Mouse (Mus musculus) lung, embryonic 14.5 days (tissue): ENCODE results near the gene Bclaf1. TPM values are rescaled to one million over a fixed set of nuclear protein-coding genes. Genes with fewer than 3 reads are reported as not detected.

ENCODE experiments used
- ATAC-seq: fragments of 200-750 bp; cut with Nextera tagmentation; 2 replicates; pipeline ENCODE4 v1.8.0; 2017; ENCODE audit warnings: mild to moderate bottlenecking, moderate TSS enrichment, moderate library complexity; ENCODE audit not compliant: insufficient read depth
- DNase-seq: peaks from one replicate; pipeline ENCODE4 v3.0.0-alpha.2; 2015
- H3K27ac ChIP-seq: fragments of 300-500 bp; sonication (generic); 2 replicates; pipeline ENCODE4 v1.5.1; 2014; ENCODE audit warnings: low read depth, mild to moderate bottlenecking, moderate library complexity
- H3K27me3 ChIP-seq: fragments of 300-500 bp; sonication (generic); 2 replicates; pipeline ENCODE4 v1.6.1; 2014; ENCODE audit warnings: low read length, control low read depth; ENCODE audit not compliant: insufficient read depth
- H3K36me3 ChIP-seq: fragments of 300-500 bp; sonication (generic); 2 replicates; pipeline ENCODE4 v1.6.1; 2014; ENCODE audit warnings: control low read depth; ENCODE audit not compliant: insufficient read depth
- H3K4me1 ChIP-seq: fragments of 300-500 bp; sonication (generic); 2 replicates; pipeline ENCODE4 v1.6.1; 2014; ENCODE audit warnings: antibody characterized with exemption, control low read depth; ENCODE audit not compliant: insufficient read depth
- H3K4me2 ChIP-seq: fragments of 300-500 bp; sonication (generic); 2 replicates; pipeline ENCODE4 v1.6.1; 2014; ENCODE audit warnings: mild to moderate bottlenecking
- H3K4me3 ChIP-seq: fragments of 300-500 bp; sonication (generic); 2 replicates; pipeline ENCODE4 v1.5.1; 2014; ENCODE audit warnings: low read depth, low read length
- H3K9ac ChIP-seq: fragments of 300-500 bp; sonication (generic); 2 replicates; pipeline ENCODE4 v1.6.1; 2014
- H3K9me3 ChIP-seq: fragments of 300-500 bp; sonication (generic); 2 replicates; pipeline ENCODE4 v1.6.1; 2016; ENCODE audit warnings: low read depth, low read length, control low read depth
- CTCF ChIP-seq: IDR thresholded peaks from 2 replicates; pipeline ENCODE4 v1.5.1; 2016; ENCODE audit warnings: antibody characterized with exemption, low read depth
- WGBS: fragments of 180-500 bp; shearing (Covaris S2); extraction: QIAGEN DNeasy Blood & Tissue Kit; methylation state at CpG from one replicate; pipeline ENCODE4 v1.1.7; 2014; 5-methylcytosine and 5-hydroxymethylcytosine counted together
- polyA plus RNA-seq: library from polyadenylated mRNA; unstranded; fragments of >200 nt; fragmentation: Nextera tagmentation; extraction: Ambion mirVana; gene quantifications from 2 replicates; pipeline ENCODE4 v1.2.1, GENCODE M21; 2014

Gene Bclaf1
- polyA plus RNA-seq, 1 experiment from 2014 or later: 151 TPM

DNA sequence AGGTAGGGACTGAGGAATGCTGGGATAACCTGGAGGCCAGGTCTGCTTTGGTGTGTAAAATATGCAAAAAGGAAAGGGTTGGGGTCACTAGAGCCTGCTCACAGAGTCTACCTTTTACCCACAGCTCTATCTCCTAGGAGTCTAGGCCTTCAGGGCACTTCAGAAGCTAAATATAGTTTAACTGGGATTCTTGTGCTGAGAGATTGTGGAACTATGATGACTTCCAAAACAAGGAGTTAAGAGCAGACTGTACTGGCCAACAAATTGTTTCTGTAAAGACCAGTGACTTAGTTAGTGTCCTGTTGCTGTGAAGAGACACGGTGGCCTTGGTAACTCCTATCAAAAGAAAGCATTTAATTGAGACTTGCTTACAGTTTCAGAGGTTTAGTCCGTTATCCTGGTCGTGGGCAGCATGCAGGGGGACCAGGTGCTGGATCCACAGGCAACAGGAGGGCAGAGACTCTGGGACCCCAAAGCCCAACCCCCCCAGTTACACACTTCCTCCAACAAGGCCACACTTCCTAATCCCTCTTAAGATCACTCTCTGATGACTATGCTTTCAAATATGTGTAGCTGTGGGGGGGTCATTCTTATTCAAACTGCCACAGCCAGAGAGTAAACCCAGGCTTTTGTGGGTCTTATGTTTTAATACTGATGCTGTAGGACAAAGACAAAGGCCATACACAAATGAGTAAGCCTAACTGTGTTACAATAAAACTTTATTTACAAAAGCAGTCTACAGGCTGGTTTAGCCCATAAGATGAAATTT is 13.9 kb upstream of the Bclaf1 start:
- no peak overlapping the region for H3K27ac ChIP-seq

DNA sequence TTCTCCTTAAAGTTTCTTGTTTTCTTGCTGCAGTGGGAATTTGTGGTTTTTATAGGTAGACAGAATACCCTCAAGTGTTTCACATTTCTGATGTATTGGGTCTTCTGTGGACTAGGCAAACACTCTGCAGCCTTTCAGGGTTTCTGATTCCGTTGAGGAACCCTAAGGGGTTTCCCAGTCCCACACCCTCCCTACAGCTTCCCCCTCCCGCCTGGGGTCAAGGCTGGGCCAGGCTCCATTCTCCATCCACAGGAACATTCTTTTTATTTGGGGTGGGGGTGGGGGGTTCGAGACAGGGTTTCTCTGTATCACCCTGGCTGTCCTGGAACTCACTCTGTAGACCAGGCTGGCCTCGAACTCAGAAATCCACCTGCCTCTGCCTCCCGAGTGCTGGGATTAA is 13.2 kb upstream of the Bclaf1 start:
- Histone ChIP-seq H3K27me3 (no peaks in the 10 kb centered on the region), H3K36me3 (no peaks in the 10 kb centered on the region), H3K4me1 (no peaks in the 10 kb centered on the region), H3K9me3 (no peaks in the 10 kb centered on the region), H3K4me2 (no peak overlapping the region), H3K9ac (no peak overlapping the region), H3K4me3 (no peak overlapping the region), H3K27ac (no peak overlapping the region)
- no peak for DNase-seq
- WGBS: 65% methylated on average over 5 of the region's 5 CpGs
- TF ChIP-seq CTCF: no peak
- no peak for ATAC-seq

More for the DNA sequence above, 13.9 kb upstream of the Bclaf1 start:
- Histone ChIP-seq H3K27me3 (no peaks in the 10 kb centered on the region), H3K9me3 (no peaks in the 10 kb centered on the region), H3K4me2 (no peak overlapping the region), H3K4me1 (no peaks in the 10 kb centered on the region), H3K36me3 (no peaks in the 10 kb centered on the region), H3K9ac (no peak overlapping the region), H3K4me3 (no peak overlapping the region)
- DNase-seq: no peak
- no peak for TF ChIP-seq CTCF
- ATAC-seq: no peak
- 50% methylated on average over 3 of the region's 3 CpGs for WGBS

DNA sequence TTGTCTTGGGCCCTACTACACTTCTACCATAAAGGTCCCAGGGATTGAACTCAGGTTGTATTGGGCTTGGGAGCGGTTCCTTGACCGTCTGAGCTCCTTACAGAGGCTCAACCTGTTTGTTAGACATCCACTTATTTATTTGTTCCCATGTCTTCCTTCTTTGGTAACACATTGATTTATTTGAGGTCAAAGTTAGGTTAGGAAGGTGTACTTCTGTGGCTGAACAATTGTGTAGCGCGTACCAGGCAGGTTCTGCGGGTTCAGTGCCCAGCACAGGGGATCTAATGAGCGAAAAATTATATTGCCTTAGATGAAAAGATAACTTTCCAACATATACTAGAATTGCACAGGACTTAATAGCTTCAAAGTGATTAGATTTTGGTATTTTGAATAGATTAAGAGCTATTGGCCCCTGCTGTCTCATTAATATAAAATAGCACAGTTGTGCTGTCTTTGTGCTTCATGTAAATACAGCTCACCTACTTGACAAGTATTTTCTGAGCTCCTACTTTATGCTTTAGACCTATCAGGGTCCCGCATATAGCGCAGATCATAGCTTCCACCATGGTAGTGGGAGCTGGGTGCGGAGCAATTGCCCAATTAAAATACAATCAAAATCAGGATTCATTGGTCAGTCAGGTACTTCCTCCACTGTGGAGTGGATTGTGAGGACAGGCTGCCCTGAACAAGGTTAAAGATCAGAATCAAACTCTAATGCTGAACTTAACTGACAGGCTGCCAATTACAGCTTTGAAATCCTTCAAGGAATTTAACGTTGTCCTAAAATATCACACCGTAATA is 1.1 kb upstream of the Bclaf1 start:
- DNase-seq (no peak), ATAC-seq (no peak)
- peak overlapping the region; percentile 88 for H3K4me2 ChIP-seq
- peak overlapping the region; percentile 98 for H3K27ac ChIP-seq
- 46% methylated on average over 11 of the region's 11 CpGs for WGBS
- H3K36me3 ChIP-seq: peaks cover 10% of the 10 kb centered on the region; the same call in 1 of the 2 replicates
- H3K4me1 ChIP-seq: peaks cover 4% of the 10 kb centered on the region
- H3K9me3 ChIP-seq: no peaks in the 10 kb centered on the region
- no peak for TF ChIP-seq CTCF
- no peaks in the 10 kb centered on the region for H3K27me3 ChIP-seq
- H3K4me3 ChIP-seq: peak overlapping the region; percentile 89
- H3K9ac ChIP-seq: peak overlapping the region; percentile 97

DNA sequence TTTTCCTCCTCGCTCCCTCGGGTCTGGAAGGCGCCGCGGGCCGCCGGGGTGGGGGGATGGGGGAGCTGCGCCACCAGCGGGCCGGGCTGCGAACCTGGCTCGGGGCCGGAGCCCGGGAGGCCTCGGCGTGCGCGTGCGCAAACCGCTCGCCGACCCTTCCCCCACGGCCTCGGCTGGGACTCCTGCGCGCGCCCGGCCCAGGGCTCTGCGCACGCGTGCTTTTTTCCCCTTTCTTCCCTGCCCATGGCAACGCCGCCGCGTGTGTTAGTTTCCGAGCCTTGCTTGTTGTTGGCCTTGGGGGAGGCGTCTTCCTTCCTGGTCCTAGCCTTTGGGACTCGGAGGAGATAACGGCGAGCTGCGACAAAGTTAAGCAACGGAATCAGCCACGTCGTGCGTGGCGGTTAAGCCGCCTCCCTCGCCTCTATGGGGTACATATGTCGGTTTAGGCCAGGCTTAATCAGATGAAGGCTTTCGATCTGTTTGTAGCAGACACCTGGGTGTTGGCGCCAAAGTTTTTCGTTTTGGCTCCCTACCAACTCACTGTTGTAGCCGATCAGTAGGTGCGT is 550 bp downstream of the Bclaf1 start:
- H3K4me1 ChIP-seq: peaks cover 4% of the 10 kb centered on the region
- H3K4me3 ChIP-seq: peak overlapping the region; percentile 89
- 0% methylated on average over 54 of the region's 54 CpGs for WGBS
- no peaks in the 10 kb centered on the region for H3K27me3 ChIP-seq
- H3K36me3 ChIP-seq: peaks cover 10% of the 10 kb centered on the region; the same call in 1 of the 2 replicates
- ATAC-seq: peak; percentile 67
- no peak for TF ChIP-seq CTCF
- DNase-seq: peak; percentile 94
- H3K4me2 ChIP-seq: peak overlapping the region; percentile 67
- peak overlapping the region; percentile 98 for H3K27ac ChIP-seq
- peak overlapping the region; percentile 97 for H3K9ac ChIP-seq
- no peaks in the 10 kb centered on the region for H3K9me3 ChIP-seq

DNA sequence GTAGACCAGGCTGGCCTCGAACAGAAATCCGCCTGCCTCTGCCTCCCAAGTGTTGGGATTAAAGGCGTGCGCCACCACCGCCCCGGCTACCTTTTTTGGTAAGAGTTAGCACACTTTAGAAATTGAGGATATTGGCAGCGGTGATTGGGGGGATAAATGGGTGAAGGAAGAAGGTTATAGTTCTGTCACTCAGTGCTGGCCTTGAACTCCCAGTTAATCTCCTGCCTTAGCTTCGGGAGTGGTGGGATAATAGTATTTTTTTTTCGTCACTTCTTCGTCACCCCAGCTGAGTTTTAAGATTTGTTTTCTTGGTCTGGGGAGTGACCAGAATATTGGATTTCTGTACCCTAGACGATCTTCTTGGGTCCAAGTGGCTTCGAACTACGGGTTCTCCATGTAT is 1.2 kb downstream of the Bclaf1 start:
- 39% methylated on average over 13 of the region's 13 CpGs for WGBS
- H3K4me3 ChIP-seq: peak overlapping the region; percentile 89
- DNase-seq (no peak), ATAC-seq (no peak)
- peaks cover 17% of the 10 kb centered on the region for H3K36me3 ChIP-seq
- no peaks in the 10 kb centered on the region for H3K27me3 ChIP-seq
- H3K4me1 ChIP-seq: peaks cover 4% of the 10 kb centered on the region
- TF ChIP-seq CTCF: no peak
- H3K27ac ChIP-seq: peak overlapping the region; percentile 98; the same call in 1 of the 2 replicates
- H3K9ac ChIP-seq: peak overlapping the region; percentile 97
- H3K4me2 ChIP-seq: peak overlapping the region; percentile 67
- no peaks in the 10 kb centered on the region for H3K9me3 ChIP-seq

DNA sequence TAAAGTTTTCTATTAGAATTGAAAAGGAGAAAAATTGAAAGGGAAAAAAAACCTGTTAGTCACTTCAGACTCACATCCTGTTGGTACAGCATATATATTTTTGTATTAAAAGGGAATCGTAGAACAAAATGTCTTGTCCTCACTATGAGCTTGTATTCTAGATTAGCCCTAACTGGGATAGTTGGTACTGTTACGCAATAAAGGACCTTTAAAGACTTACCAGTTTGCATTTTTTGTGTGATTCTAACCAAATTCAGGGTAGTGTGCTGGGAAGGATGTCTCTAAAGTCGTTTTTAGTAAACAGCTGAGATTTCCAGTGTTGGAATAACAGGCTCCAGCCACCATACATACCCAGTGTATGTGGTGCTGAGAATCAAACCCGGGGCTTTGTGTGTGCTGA is 1.7 kb downstream of the Bclaf1 start:
- DNase-seq (no peak), ATAC-seq (no peak)
- WGBS: 77% methylated on average over 4 of the region's 4 CpGs
- peak overlapping the region; percentile 67 for H3K4me2 ChIP-seq
- no peak overlapping the region for H3K27ac ChIP-seq
- H3K9ac ChIP-seq: no peak overlapping the region
- peak overlapping the region; percentile 89 for H3K4me3 ChIP-seq
- no peaks in the 10 kb centered on the region for H3K27me3 ChIP-seq
- peaks cover 22% of the 10 kb centered on the region for H3K36me3 ChIP-seq
- no peaks in the 10 kb centered on the region for H3K9me3 ChIP-seq
- peaks cover 4% of the 10 kb centered on the region for H3K4me1 ChIP-seq
- no peak for TF ChIP-seq CTCF

DNA sequence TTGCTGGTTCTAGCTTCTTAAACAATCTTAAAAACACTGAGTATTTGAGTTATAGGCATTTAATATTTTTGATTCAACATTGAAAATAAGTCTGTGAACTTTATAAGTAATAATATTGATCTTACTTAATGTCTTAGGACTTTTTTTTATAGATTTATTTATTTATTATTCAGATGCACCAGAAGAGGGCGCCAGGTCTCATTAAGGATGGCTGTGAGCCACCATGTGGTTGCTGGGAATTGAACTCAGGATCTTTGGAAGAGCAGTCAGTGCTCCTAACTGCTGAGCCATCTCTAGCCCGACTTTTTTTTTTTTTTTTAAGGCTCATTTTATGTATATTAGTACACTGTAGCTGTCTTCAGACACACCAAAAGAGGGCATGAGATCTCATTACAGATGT is 2.5 kb downstream of the Bclaf1 start:
- Histone ChIP-seq H3K9me3 (no peaks in the 10 kb centered on the region), H3K9ac (no peak overlapping the region), H3K27me3 (no peaks in the 10 kb centered on the region), H3K27ac (no peak overlapping the region), H3K4me1 (peaks cover 4% of the 10 kb centered on the region), H3K4me3 (no peak overlapping the region), H3K4me2 (no peak overlapping the region), H3K36me3 (peaks cover 29% of the 10 kb centered on the region)
- TF ChIP-seq CTCF: 0 out of 2 replicates have a peak, but pooled peaks have one; percentile 24
- DNase-seq (peak; percentile 29), ATAC-seq (no peak)
- 48% methylated on average over 2 of the region's 2 CpGs for WGBS
